Mouse (Mus musculus): ENCODE results near the gene Hist1h4h. TPM values are rescaled to one million over a fixed set of nuclear protein-coding genes. Genes with fewer than 3 reads are reported as not detected.

Gene Hist1h4h
- polyA plus RNA-seq, 1 experiment: 21.5 TPM

- no peak overlapping the region for H3K4me3 ChIP-seq
- TF ChIP-seq CEBPB (IDR thresholded peaks at IDR 0.05; ENCODE audit: insufficient read depth, poor library complexity, severe bottlenecking) (no peak), TCF12 (IDR thresholded peaks at IDR 0.05; ENCODE audit: insufficient read depth, poor library complexity, severe bottlenecking) (no peak), MYOG (IDR thresholded peaks at IDR 0.05; ENCODE audit: control insufficient read depth in 1 of 3, insufficient read depth in 1 of 3, insufficient read length in 2 of 3, low read depth in 2 of 3) (no peak), POLR2A (IDR thresholded peaks at IDR 0.05; ENCODE audit: insufficient read length, low read depth) (no peak), MYOD1 (IDR thresholded peaks at IDR 0.05; ENCODE audit: control insufficient read depth in 1 of 3, insufficient read length in 2 of 3, low read depth in 2 of 3) (no peak), MAX (IDR thresholded peaks at IDR 0.05; ENCODE audit: low read depth) (no peak), USF1 (IDR thresholded peaks at IDR 0.05; ENCODE audit: low read depth) (no peak), REST (IDR thresholded peaks at IDR 0.05; ENCODE audit: insufficient read depth, insufficient read length) (no peak), E2F4 (IDR thresholded peaks at IDR 0.05; ENCODE audit: insufficient read depth) (no peak), POLR2AphosphoS2 (IDR thresholded peaks at IDR 0.05; ENCODE audit: insufficient read length, low read depth) (no peak), SRF (IDR thresholded peaks at IDR 0.05; ENCODE audit: control insufficient read depth, insufficient read length, low read depth) (no peak), TCF3 (IDR thresholded peaks at IDR 0.05; ENCODE audit: insufficient read length, low read depth) (no peak)
Observed at GRCm38 (mm10) chr13:23510127-23510526, 20.7 kb upstream of the Hist1h4h start.

GRCm38 (mm10) chr13:23513517-23513916 is 17.3 kb upstream of the Hist1h4h start:
- Histone ChIP-seq H3K4me3 (no peak overlapping the region), H3K4me2 (ENCODE audit: low read depth) (no peak overlapping the region), H3K79me2 (ENCODE audit: control insufficient read depth, insufficient read depth) (no peaks in the 10 kb centered on the region), H3K27me3 (ENCODE audit: control insufficient read depth, insufficient read depth, insufficient read length) (no peaks in the 10 kb centered on the region), H3ac (ENCODE audit: control insufficient read depth, insufficient read length) (no peak overlapping the region), H3K36me3 (ENCODE audit: control insufficient read depth, insufficient read depth) (no peaks in the 10 kb centered on the region)
- TF ChIP-seq POLR2AphosphoS2 (IDR thresholded peaks at IDR 0.05; ENCODE audit: insufficient read length, low read depth) (no peak), MAX (IDR thresholded peaks at IDR 0.05; ENCODE audit: low read depth) (no peak), MYOD1 (IDR thresholded peaks at IDR 0.05; ENCODE audit: control insufficient read depth in 1 of 3, insufficient read length in 2 of 3, low read depth in 2 of 3) (no peak), SRF (IDR thresholded peaks at IDR 0.05; ENCODE audit: control insufficient read depth, insufficient read length, low read depth) (no peak), USF1 (IDR thresholded peaks at IDR 0.05; ENCODE audit: low read depth) (no peak), TCF12 (IDR thresholded peaks at IDR 0.05; ENCODE audit: insufficient read depth, poor library complexity, severe bottlenecking) (no peak), TCF3 (IDR thresholded peaks at IDR 0.05; ENCODE audit: insufficient read length, low read depth) (no peak), CEBPB (IDR thresholded peaks at IDR 0.05; ENCODE audit: insufficient read depth, poor library complexity, severe bottlenecking) (no peak), E2F4 (IDR thresholded peaks at IDR 0.05; ENCODE audit: insufficient read depth) (no peak), REST (IDR thresholded peaks at IDR 0.05; ENCODE audit: insufficient read depth, insufficient read length) (no peak), POLR2A (IDR thresholded peaks at IDR 0.05; ENCODE audit: insufficient read length, low read depth) (no peak), MYOG (IDR thresholded peaks at IDR 0.05; ENCODE audit: control insufficient read depth in 1 of 3, insufficient read depth in 1 of 3, insufficient read length in 2 of 3, low read depth in 2 of 3) (no peak)

More at GRCm38 (mm10) chr13:23510127-23510526, 20.7 kb upstream of the Hist1h4h start:
- Histone ChIP-seq H3K79me2 (ENCODE audit: control insufficient read depth, insufficient read depth) (no peaks in the 10 kb centered on the region), H3K36me3 (ENCODE audit: control insufficient read depth, insufficient read depth) (no peaks in the 10 kb centered on the region), H3K4me2 (ENCODE audit: low read depth) (peak overlapping the region; percentile 16), H3K27me3 (ENCODE audit: control insufficient read depth, insufficient read depth, insufficient read length) (no peaks in the 10 kb centered on the region), H3ac (ENCODE audit: control insufficient read depth, insufficient read length) (no peak overlapping the region)

GRCm38 (mm10) chr13:23515281-23515680 is 15.6 kb upstream of the Hist1h4h start:
- no peak overlapping the region for H3K4me2 ChIP-seq (ENCODE audit: low read depth)
- no peak overlapping the region for H3ac ChIP-seq (ENCODE audit: control insufficient read depth, insufficient read length)
- no peak overlapping the region for H3K4me3 ChIP-seq
- H3K79me2 ChIP-seq (ENCODE audit: control insufficient read depth, insufficient read depth): no peaks in the 10 kb centered on the region
- no peaks in the 10 kb centered on the region for H3K27me3 ChIP-seq (ENCODE audit: control insufficient read depth, insufficient read depth, insufficient read length)
- no peak for TF ChIP-seq SRF (IDR thresholded peaks at IDR 0.05; ENCODE audit: control insufficient read depth, insufficient read length, low read depth)
- no peak for TF ChIP-seq TCF12 (IDR thresholded peaks at IDR 0.05; ENCODE audit: insufficient read depth, poor library complexity, severe bottlenecking)
- no peak for TF ChIP-seq MAX (IDR thresholded peaks at IDR 0.05; ENCODE audit: low read depth)
- no peak for TF ChIP-seq REST (IDR thresholded peaks at IDR 0.05; ENCODE audit: insufficient read depth, insufficient read length)
- no peak for TF ChIP-seq USF1 (IDR thresholded peaks at IDR 0.05; ENCODE audit: low read depth)
- TF ChIP-seq POLR2AphosphoS2 (IDR thresholded peaks at IDR 0.05; ENCODE audit: insufficient read length, low read depth): no peak
- no peak for TF ChIP-seq MYOD1 (IDR thresholded peaks at IDR 0.05; ENCODE audit: control insufficient read depth in 1 of 3, insufficient read length in 2 of 3, low read depth in 2 of 3)
- TF ChIP-seq MYOG (IDR thresholded peaks at IDR 0.05; ENCODE audit: control insufficient read depth in 1 of 3, insufficient read depth in 1 of 3, insufficient read length in 2 of 3, low read depth in 2 of 3): no peak
- TF ChIP-seq POLR2A (IDR thresholded peaks at IDR 0.05; ENCODE audit: insufficient read length, low read depth): no peak
- no peaks in the 10 kb centered on the region for H3K36me3 ChIP-seq (ENCODE audit: control insufficient read depth, insufficient read depth)

GRCm38 (mm10) chr13:23515826-23516620 is 14.8 kb upstream of the Hist1h4h start:
- Histone ChIP-seq H3ac (ENCODE audit: control insufficient read depth, insufficient read length) (no peak overlapping the region), H3K79me2 (ENCODE audit: control insufficient read depth, insufficient read depth) (no peaks in the 10 kb centered on the region), H3K27me3 (ENCODE audit: control insufficient read depth, insufficient read depth, insufficient read length) (no peaks in the 10 kb centered on the region), H3K4me3 (peak overlapping the region; percentile 29), H3K36me3 (ENCODE audit: control insufficient read depth, insufficient read depth) (no peaks in the 10 kb centered on the region), H3K4me2 (ENCODE audit: low read depth) (peak overlapping the region; percentile 88)
- TF ChIP-seq MAX (IDR thresholded peaks at IDR 0.05; ENCODE audit: low read depth): no peak
- TF ChIP-seq USF1 (IDR thresholded peaks at IDR 0.05; ENCODE audit: low read depth): no peak
- no peak for TF ChIP-seq REST (IDR thresholded peaks at IDR 0.05; ENCODE audit: insufficient read depth, insufficient read length)
- no peak for TF ChIP-seq TCF12 (IDR thresholded peaks at IDR 0.05; ENCODE audit: insufficient read depth, poor library complexity, severe bottlenecking)
- TF ChIP-seq MYOG (IDR thresholded peaks at IDR 0.05; ENCODE audit: control insufficient read depth in 1 of 3, insufficient read depth in 1 of 3, insufficient read length in 2 of 3, low read depth in 2 of 3): no peak
- TF ChIP-seq SRF (IDR thresholded peaks at IDR 0.05; ENCODE audit: control insufficient read depth, insufficient read length, low read depth): no peak
- no peak for TF ChIP-seq TCF3 (IDR thresholded peaks at IDR 0.05; ENCODE audit: insufficient read length, low read depth)
- TF ChIP-seq POLR2A (IDR thresholded peaks at IDR 0.05; ENCODE audit: insufficient read length, low read depth): no peak
- no peak for TF ChIP-seq CEBPB (IDR thresholded peaks at IDR 0.05; ENCODE audit: insufficient read depth, poor library complexity, severe bottlenecking)
- TF ChIP-seq POLR2AphosphoS2 (IDR thresholded peaks at IDR 0.05; ENCODE audit: insufficient read length, low read depth): no peak
- TF ChIP-seq E2F4 (IDR thresholded peaks at IDR 0.05; ENCODE audit: insufficient read depth): no peak
- TF ChIP-seq MYOD1 (IDR thresholded peaks at IDR 0.05; ENCODE audit: control insufficient read depth in 1 of 3, insufficient read length in 2 of 3, low read depth in 2 of 3): no peak
